Mouse (Mus musculus): ENCODE data around the gene Hdgfl3. TPM values are rescaled to one million over a fixed set of nuclear protein-coding genes. Genes with fewer than 3 reads are reported as not detected.
"Not testable (repeated sequence)": the region's sequence is repeated elsewhere in the genome, so short reads cannot be mapped to it uniquely, and the experiment has no call there.

Gene Hdgfl3
- total RNA-seq, 2 experiments from 2014 or later: 53.3 to 59.3 TPM

- no peak for DNase-seq (ENCODE audit: extremely low spot score in 1 of 2, low spot score in 1 of 2)
These were observed 75.1 kb downstream of the Hdgfl3 start, which contains the start of gene Tm6sf1 for GRCm38 (mm10) chr7:81858968-81859721. Tm6sf1 (plus strand) TSS chr7:81859001.

- no peak for DNase-seq (ENCODE audit: extremely low spot score in 1 of 2, low spot score in 1 of 2)
These were observed 76.0 kb downstream of the Hdgfl3 start for GRCm38 (mm10) chr7:81858236-81858635.

- DNase-seq (ENCODE audit: extremely low spot score in 1 of 2, low spot score in 1 of 2): no peak
These were observed 78.1 kb downstream of the Hdgfl3 start for GRCm38 (mm10) chr7:81856221-81856620.

- no peak for DNase-seq (ENCODE audit: extremely low spot score in 1 of 2, low spot score in 1 of 2)
These were observed 78.6 kb downstream of the Hdgfl3 start, which contains the start of gene Gm10160 for GRCm38 (mm10) chr7:81855694-81856093. Gm10160 (minus strand) TSS chr7:81855794.

GRCm38 (mm10) chr7:81854568-81855307 is 79.5 kb downstream of the Hdgfl3 start:
- no peak for DNase-seq (ENCODE audit: extremely low spot score in 1 of 2, low spot score in 1 of 2)

- DNase-seq (ENCODE audit: extremely low spot score in 1 of 2, low spot score in 1 of 2): no peak
These were observed 82.6 kb downstream of the Hdgfl3 start for GRCm38 (mm10) chr7:81851706-81852105.

GRCm38 (mm10) chr7:81850171-81850570 is 84.1 kb downstream of the Hdgfl3 start:
- DNase-seq (ENCODE audit: extremely low spot score in 1 of 2, low spot score in 1 of 2): no peak

GRCm38 (mm10) chr7:81849633-81850032 is 84.6 kb downstream of the Hdgfl3 start:
- DNase-seq (ENCODE audit: extremely low spot score in 1 of 2, low spot score in 1 of 2): no peak

GRCm38 (mm10) chr7:81849214-81849613 is 85.1 kb downstream of the Hdgfl3 start:
- no peak for DNase-seq (ENCODE audit: extremely low spot score in 1 of 2, low spot score in 1 of 2)

- no peak for DNase-seq (ENCODE audit: extremely low spot score in 1 of 2, low spot score in 1 of 2)
These were observed 86.5 kb downstream of the Hdgfl3 start for GRCm38 (mm10) chr7:81847777-81848176.

- DNase-seq (ENCODE audit: extremely low spot score in 1 of 2, low spot score in 1 of 2): no peak
These were observed 87.3 kb downstream of the Hdgfl3 start for GRCm38 (mm10) chr7:81847010-81847409.

- DNase-seq (ENCODE audit: extremely low spot score in 1 of 2, low spot score in 1 of 2): no peak
These were observed 88.3 kb downstream of the Hdgfl3 start for GRCm38 (mm10) chr7:81846008-81846407.

- no peak for DNase-seq (ENCODE audit: extremely low spot score in 1 of 2, low spot score in 1 of 2)
These were observed 89.0 kb downstream of the Hdgfl3 start for GRCm38 (mm10) chr7:81845313-81845712.

GRCm38 (mm10) chr7:81844801-81845200 is 89.5 kb downstream of the Hdgfl3 start:
- no peak for DNase-seq (ENCODE audit: extremely low spot score in 1 of 2, low spot score in 1 of 2)

- DNase-seq (ENCODE audit: extremely low spot score in 1 of 2, low spot score in 1 of 2): no peak
These were observed 90.4 kb downstream of the Hdgfl3 start for GRCm38 (mm10) chr7:81843903-81844302.

GRCm38 (mm10) chr7:81842998-81843397 is 91.3 kb downstream of the Hdgfl3 start:
- DNase-seq (ENCODE audit: extremely low spot score in 1 of 2, low spot score in 1 of 2): no peak

GRCm38 (mm10) chr7:81842141-81842540 is 92.1 kb downstream of the Hdgfl3 start:
- DNase-seq (ENCODE audit: extremely low spot score in 1 of 2, low spot score in 1 of 2): no peak

GRCm38 (mm10) chr7:81841439-81841838 is 92.8 kb downstream of the Hdgfl3 start:
- DNase-seq (ENCODE audit: extremely low spot score in 1 of 2, low spot score in 1 of 2): no peak

GRCm38 (mm10) chr7:81840661-81841181 is 93.6 kb downstream of the Hdgfl3 start:
- no peak for DNase-seq (ENCODE audit: extremely low spot score in 1 of 2, low spot score in 1 of 2)

- DNase-seq (ENCODE audit: extremely low spot score in 1 of 2, low spot score in 1 of 2): no peak
These were observed 94.5 kb downstream of the Hdgfl3 start for GRCm38 (mm10) chr7:81839746-81840145.

- not testable (repeated sequence) for DNase-seq (ENCODE audit: extremely low spot score in 1 of 2, low spot score in 1 of 2)
These were observed 96.5 kb downstream of the Hdgfl3 start for GRCm38 (mm10) chr7:81837771-81838170.

Data from layer of hippocampus, postnatal 25 days (tissue).